Mouse (Mus musculus) left cerebral cortex, adult 2 months (tissue): Measurements from ENCODE around the gene Gab1. TPM values are rescaled to one million over a fixed set of nuclear protein-coding genes. Genes with fewer than 3 reads are reported as not detected.

Experiments used
- DNase-seq, 2 experiments: peaks; one replicate each; pipeline ENCODE4 v3.0.0; 2021 to 2022; ENCODE audit warnings: low spot score in 2 of 2, mixed read lengths in 1 of 2; ENCODE audit errors: extremely low spot score in 1 of 2
- H3K27ac ChIP-seq: fragments of 200-600 bp; 2 replicates; pipeline ENCODE4 v1.8.1; 2022
- H3K4me3 ChIP-seq: fragments of 200-600 bp; 2 replicates; pipeline ENCODE4 v1.8.1; 2022
- CTCF ChIP-seq: fragments of 200-600 bp; IDR thresholded peaks from 2 replicates; pipeline ENCODE4 v1.8.1; 2022; ENCODE audit warnings: antibody characterized with exemption, mild to moderate bottlenecking, moderate library complexity
- intact Hi-C: fragments of 180-260 bp; cut with DNase I; formaldehyde crosslinking; loops from one replicate; pipeline ENCODE4 v1.15.1; 2025
- long read RNA-seq, 2 experiments: library from polyadenylated mRNA; stranded (forward); transcript quantifications; one replicate each; pipeline ENCODE4 v2.0.0; 2021; ENCODE audit warnings: borderline mapping rate in 2 of 2
- total RNA-seq, 2 experiments: library from RNA; stranded (reverse); gene quantifications; 2 replicates each; pipeline ENCODE4 v1.2.3; 2021

The Gab1 gene
- 10 to 100 TPM; 11.4 to 13.0 TPM for total RNA-seq
- long read RNA-seq, experiment 1, full-length matches to known transcripts = 22 of 25 reads
- long read RNA-seq, experiment 1, partial matches to known transcripts = 2 of 25 reads
- long read RNA-seq, experiment 1, other reads (novel, unspliced or antisense) = 1 of 25 reads
- long read RNA-seq, experiment 2, full-length matches to known transcripts = 15 of 21 reads
- long read RNA-seq, experiment 2, partial matches to known transcripts = 3 of 21 reads
- long read RNA-seq, experiment 2, other reads (novel, unspliced or antisense) = 3 of 21 reads

DNA sequence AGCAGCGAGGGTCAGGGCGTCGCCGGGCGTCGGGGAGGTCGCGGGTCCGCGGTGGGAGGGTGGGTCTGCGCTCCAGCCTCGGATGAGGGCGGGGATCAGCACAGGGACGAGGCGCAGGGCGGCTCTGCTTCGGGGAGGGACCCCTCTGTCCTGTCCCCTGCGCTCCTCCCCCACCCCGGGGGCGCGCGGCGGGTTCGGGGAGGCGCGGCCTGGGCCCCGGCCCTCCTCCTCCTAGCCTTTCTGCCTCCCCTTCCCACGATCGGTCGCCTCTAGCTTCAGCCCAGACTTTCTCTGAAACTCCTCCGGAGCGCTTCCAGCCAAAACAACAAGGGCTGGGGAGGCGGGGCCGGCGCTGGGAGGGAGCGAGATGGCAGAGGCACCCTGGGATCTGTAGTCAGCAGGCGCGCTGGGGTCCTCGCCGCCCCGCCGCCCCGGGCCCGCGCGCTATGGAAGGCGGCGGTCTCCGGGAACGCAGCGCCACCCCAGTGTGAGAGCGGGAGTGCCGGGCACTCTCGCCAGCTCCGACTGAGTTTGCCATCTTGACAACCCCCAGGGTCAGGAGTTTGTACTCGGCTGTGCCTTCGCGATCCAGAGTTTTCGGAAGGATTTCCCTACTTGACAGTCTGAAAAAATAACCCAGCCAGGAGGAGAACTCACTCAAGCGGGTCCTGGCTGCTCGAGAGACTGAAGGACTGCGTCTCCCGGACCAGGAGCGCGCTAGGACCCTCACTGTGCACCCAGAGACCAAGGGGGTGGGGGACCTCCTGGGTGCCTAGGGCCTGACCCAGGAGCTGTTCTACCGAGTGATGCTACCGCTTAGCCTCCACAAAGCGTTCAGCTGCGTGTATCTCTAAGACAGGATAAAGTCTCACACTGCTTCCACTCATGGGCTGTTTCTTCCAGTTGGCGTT, at the start of gene Gab1:
TSS of gene Gab1 (minus strand) at position 324 of the 911 bp plus-strand sequence.
- intact Hi-C loops = loop anchor here (5.0 kb wide), 3 partner anchors 42 to 112 kb away; no protein-coding TSS in a partner anchor
- TF ChIP-seq CTCF = peak; percentile 63
- DNase-seq = peak; percentile 74 to 83
- H3K4me3 ChIP-seq = peak within 1 kb of the TSS; percentile 75
- H3K27ac ChIP-seq = peak within 1 kb of the TSS; percentile 90

DNA sequence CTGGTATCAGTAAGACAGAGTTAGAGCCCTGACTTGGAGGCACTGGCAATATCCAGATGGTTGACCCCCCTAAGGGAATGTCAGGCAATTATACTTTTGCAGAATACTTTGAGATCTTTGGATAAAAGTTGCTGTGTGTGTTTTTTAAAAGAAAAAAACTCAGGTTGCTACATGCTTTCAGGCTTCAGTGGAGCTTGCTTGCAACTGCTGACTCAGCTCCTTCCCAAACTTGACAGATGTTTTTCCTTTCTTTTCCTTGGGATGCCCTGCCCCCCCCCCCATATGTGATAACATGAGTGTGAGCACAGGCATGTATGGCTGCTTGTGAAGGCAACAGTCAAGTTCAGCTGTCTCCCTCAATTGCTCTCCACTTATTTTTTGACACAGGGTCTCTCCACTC, 48.5 kb upstream of the Gab1 start:
- Histone ChIP-seq H3K4me3 (no peak overlapping the region), H3K27ac (no peak overlapping the region)
- intact Hi-C loops = no loop called here
- no peak for TF ChIP-seq CTCF
- DNase-seq = no peak

DNA sequence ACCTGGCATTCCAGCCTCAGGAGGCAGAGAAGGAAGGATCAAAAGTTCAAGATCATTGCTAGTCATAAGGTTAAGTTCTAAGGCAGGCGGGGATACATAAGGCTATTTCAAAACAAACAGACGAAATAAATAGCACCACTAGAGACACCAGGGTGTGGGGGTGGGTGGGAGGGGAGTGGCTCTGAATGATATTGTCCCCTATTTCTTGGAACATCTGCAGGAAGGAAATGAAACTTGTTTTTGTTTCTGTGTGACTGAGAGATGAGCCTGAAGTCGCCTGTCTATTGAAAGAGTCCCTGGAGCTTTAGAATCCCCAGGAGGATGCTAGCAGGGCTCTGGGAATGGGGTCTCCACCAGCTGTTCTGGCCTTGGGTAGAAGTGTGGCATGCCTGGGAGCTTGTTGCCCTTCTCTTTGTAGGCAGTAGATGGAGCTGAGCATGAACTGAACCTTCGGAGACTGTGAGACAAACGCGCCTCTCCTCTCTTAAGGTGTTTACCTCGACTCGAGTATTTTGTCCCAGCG, 43.5 kb upstream of the Gab1 start:
- H3K4me3 ChIP-seq = no peak overlapping the region
- intact Hi-C loops = loop anchor here (5.0 kb wide), 1 partner anchor 42 kb away; the partner anchor contains the start of gene Gab1
- DNase-seq = no peak
- TF ChIP-seq CTCF = no peak; the same call in 1 of the 2 replicates
- H3K27ac ChIP-seq = no peak overlapping the region

DNA sequence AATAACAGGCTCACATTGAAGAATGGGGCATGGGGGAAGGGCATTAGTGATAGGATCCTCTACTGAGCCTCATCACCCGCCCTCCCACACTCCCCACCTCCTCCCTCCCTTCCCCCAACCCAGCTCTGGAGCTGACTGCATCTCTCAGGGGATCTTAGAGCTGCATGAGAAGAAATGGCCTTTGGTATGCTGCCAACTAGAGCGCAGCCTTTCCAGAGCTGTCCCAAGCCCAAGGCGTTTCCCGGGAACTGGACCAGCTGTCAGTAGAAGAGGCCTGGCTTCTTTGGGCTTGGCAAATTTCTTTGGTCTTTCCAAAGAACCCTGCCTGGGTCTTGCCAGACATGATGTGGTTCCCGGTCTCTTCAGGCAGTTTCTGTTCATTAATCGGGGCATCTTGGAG, 42.3 kb upstream of the Gab1 start:
- no peak for TF ChIP-seq CTCF
- Histone ChIP-seq H3K4me3 (no peak overlapping the region), H3K27ac (no peak overlapping the region)
- intact Hi-C loops = loop anchor here (5.0 kb wide), 1 partner anchor 40 kb away; the partner anchor contains the start of gene Gab1
- DNase-seq = peak; percentile 28 to 51

DNA sequence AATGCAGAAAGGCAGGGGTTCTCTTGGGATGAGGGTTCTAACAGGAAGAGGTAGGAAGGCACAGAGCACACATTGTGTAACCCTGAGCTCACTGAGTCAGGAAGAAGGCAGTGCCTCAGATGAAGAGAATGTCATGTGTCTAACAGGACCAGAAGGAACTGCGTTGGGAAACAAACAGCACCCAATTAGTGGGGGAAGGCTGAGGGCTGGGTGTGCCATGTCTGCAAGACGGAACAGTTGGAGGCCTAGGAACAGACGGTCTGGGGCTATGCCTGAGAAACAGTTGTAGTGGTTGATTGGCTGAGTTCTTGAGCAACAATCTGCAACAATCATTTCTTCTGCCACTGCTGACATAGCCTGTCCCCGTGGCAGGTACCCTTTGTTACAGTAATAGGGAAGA, 38.8 kb upstream of the Gab1 start:
- TF ChIP-seq CTCF = no peak
- no peak for DNase-seq
- Histone ChIP-seq H3K4me3 (no peak overlapping the region), H3K27ac (no peak overlapping the region)
- intact Hi-C loops = no loop called here

DNA sequence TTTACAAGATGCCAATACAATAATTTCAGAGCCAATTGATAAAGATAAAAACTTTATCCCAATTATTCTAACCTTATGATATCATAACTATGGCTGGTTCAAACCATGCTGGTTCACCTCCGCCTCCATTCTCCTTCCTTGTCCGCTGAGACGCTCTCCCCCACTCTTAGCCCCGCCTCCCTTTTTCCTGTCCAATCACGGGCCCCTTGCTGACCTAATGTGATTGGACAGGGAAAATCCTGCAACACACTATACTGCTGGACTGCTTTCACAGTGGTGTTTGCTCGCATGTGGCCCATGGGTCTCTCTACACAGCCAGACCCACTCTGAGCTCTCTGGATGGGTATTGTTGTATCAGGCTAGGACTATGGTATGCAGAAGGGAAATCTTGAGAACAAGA, 38.2 kb upstream of the Gab1 start:
- Histone ChIP-seq H3K27ac (no peak overlapping the region), H3K4me3 (no peak overlapping the region)
- intact Hi-C loops = no loop called here
- no peak for TF ChIP-seq CTCF
- no peak for DNase-seq

DNA sequence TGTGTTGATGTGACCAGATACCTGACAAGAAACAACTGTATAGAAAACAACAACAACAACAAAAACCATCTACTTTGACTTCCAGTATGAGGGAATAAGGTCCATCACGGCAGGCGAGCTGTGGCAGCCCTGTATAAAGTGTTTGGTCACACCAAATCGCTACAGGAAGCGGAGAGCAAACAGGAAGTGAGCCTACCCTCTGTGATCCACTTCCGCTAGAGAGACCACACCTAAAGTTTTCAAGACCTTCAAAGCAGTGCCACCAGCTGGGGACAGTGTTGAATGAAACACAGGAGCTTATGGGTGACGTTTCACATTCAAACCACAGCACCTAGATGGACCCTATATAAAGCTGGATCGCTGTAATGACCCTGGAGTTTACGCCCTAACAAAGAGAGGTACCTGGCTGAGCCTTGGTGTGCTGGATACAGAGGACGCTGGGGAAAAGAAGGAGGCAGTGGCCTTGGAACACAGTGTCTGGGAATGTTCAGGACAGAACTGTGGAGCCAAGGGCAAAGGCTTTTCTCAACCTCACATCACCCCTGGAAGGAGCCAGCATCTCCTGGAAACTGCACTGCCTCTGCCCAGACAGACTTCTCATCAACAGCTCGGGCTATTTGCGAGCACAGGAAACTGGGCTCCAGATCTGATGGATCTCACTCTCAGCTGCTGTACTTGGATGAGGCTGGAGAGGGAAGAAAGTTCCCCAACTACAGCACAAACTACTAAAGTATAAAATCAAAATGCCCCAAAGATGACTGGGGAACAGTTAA, 36.3 kb upstream of the Gab1 start:
- intact Hi-C loops = no loop called here
- TF ChIP-seq CTCF = no peak
- Histone ChIP-seq H3K4me3 (no peak overlapping the region), H3K27ac (no peak overlapping the region)
- no peak for DNase-seq

DNA sequence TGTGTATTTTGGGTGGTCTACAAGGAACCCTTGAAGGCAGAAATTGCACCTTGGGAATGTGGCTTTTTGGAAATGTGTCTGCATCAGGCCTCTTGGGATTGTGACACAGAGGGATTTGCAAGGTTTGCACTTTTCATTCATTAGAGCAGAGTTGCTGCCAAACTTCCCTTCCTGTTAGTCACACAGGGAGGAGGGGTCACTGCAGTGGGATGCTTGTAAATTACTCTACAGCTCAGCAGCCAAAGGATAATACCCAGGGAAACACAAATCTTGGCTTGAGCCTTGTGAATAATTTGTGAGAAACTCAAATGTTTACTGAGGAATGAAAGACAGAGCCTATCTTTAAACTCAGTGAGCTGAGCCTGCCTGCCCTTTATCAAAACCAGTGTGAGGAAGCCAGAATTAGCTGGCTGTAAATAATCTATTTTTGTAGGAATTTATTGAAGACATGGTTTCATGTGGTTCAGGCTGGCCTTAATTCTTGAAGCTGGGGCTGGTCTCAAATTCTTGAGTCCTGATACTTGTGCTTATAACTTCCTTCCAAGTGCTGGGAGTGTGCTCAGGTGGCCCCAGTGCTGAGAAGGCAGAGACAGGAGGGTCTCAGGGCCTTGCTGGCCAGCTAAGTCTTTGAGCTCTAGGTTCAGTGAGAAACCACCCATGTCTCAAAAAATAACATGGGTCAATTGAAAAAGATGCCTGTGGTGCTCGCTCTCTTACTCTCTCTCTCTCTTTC, 32.9 kb upstream of the Gab1 start:
- no peak for TF ChIP-seq CTCF
- Histone ChIP-seq H3K27ac (no peak overlapping the region), H3K4me3 (no peak overlapping the region)
- no peak for DNase-seq
- intact Hi-C loops = no loop called here

DNA sequence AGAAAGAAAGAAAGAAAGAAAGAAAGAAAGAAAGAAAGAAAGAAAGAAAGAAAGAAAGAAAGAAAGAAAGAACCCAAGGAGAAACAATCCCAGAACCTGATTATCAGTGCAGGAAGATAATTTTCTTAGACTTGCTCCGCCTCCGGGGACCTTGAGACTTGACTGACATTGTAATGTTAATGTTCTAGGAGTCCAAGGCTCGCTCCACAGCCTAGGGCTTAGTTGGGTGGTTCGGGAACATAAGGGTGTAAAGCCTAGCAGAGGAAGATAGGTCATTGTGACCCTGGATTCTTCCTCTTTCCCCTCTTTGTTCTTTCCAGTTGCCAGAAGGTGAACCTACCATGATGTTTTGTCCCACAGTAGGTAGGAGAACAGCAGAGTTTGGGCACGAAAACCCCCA, 31.1 kb upstream of the Gab1 start:
- Histone ChIP-seq H3K4me3 (no peak overlapping the region), H3K27ac (no peak overlapping the region)
- intact Hi-C loops = no loop called here
- no peak for TF ChIP-seq CTCF
- DNase-seq = no peak

DNA sequence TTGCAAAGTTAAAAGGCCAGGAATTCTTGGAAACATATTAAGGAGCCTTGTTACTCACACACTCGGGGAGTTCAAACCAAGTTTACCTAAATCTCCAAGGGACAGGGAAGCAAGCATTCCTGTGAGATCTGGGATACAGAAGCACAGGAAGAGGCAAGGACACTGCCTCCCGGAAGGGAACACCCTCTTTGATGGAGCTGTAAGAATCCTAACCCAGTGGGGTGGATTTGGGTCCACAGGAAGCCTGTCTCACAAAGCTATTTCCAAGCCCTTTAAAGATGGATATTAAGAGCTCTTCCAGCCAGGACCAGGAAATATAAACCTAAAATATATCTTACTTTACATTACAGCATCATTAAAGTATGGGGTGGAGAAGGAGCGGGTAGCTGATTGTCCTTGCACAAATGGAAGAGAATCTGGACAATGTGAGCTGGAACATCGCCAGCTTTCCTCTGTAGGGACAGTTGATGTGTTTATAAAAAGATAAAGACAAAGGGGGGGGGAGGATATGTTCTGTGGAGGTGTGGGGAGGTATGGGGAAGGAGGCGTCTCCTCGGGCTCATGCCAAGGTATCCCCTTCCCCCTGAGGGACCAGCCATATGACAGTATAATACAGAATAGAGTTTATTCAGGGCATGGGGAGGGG, 28.1 kb upstream of the Gab1 start:
- no peak overlapping the region for H3K27ac ChIP-seq
- no peak for DNase-seq

DNA sequence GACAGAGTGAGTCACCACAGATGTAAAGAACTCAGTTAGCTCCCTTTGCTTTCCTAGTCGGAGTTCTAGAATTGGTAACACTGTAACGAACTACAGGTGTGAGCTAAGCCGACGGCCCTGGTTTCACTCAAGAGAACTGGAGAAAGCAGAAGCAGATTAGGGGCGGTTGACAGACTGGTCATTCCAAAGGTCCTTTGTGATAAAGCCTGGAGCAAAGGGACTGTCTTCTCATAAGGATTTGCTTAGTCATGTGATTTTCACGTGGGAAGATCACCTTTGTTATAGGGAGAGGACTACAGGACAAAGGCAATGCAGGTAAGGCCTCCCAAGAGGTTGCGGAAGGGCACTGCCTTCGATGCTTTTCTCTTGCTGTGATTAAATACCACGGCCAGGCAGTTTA, 22.0 kb upstream of the Gab1 start:
- no peak overlapping the region for H3K4me3 ChIP-seq
- no peak for TF ChIP-seq CTCF
- intact Hi-C loops = no loop called here
- DNase-seq = no peak
- H3K27ac ChIP-seq = no peak overlapping the region

More for the DNA sequence above, 28.1 kb upstream of the Gab1 start:
- H3K4me3 ChIP-seq = no peak overlapping the region
- no peak for TF ChIP-seq CTCF
- intact Hi-C loops = no loop called here
